Mouse (Mus musculus): ENCODE results near the gene Rpain.

Rpain gene

GRCm38 (mm10) chr11:71001167-71001566 lies 31.2 kb downstream of the Rpain start:
- DNase-seq (ENCODE audit: low read depth) = no peak

- DNase-seq (ENCODE audit: low read depth) = peak; percentile 78
Observed at GRCm38 (mm10) chr11:71003611-71004315, 33.8 kb downstream of the Rpain start.

GRCm38 (mm10) chr11:71004316-71004773 lies 34.3 kb downstream of the Rpain start, which contains the start of gene Dhx33:
Gene Dhx33, minus strand, starts transcription at chr11:71004437.
- peak; percentile 98 for DNase-seq (ENCODE audit: low read depth)

- peak; percentile 6 for DNase-seq (ENCODE audit: low read depth)
Observed at GRCm38 (mm10) chr11:71005046-71005445, 35.0 kb downstream of the Rpain start.

GRCm38 (mm10) chr11:71007026-71007425 lies 37.0 kb downstream of the Rpain start:
- no peak for DNase-seq (ENCODE audit: low read depth)

- no peak for DNase-seq (ENCODE audit: low read depth)
Observed at GRCm38 (mm10) chr11:71007831-71008230, 37.8 kb downstream of the Rpain start.

- no peak for DNase-seq (ENCODE audit: low read depth)
Observed at GRCm38 (mm10) chr11:71008321-71008720, 38.3 kb downstream of the Rpain start.

GRCm38 (mm10) chr11:71012743-71013142 lies 42.7 kb downstream of the Rpain start:
- DNase-seq (ENCODE audit: low read depth) = no peak

GRCm38 (mm10) chr11:71017051-71017450 lies 47.0 kb downstream of the Rpain start:
- DNase-seq (ENCODE audit: low read depth) = no peak

GRCm38 (mm10) chr11:71018416-71019200 lies 48.6 kb downstream of the Rpain start:
- DNase-seq (ENCODE audit: low read depth) = peak; percentile 8

GRCm38 (mm10) chr11:71019201-71020068 lies 49.4 kb downstream of the Rpain start, which contains the start of the genes Mis12 and Derl2:
Gene Mis12, plus strand, starts transcription at chr11:71019611.
Gene Derl2, minus strand, starts transcription at chr11:71019841.
- DNase-seq (ENCODE audit: low read depth) = peak; percentile 99
